Mouse (Mus musculus) intestine, embryonic 14.5 days (tissue): ENCODE results near the gene Kti12. TPM values are rescaled to one million over a fixed set of nuclear protein-coding genes. Genes with fewer than 3 reads are reported as not detected.

Experiments
- ATAC-seq: fragments of 200-750 bp; cut with Nextera tagmentation; replicated peaks from 2 replicates; pipeline ENCODE4 v1.8.0; 2017; ENCODE audit warnings: low read depth, moderate number of reproducible peaks, moderate TSS enrichment, moderate library complexity; ENCODE audit not compliant: low FRiP score, low TSS enrichment
- DNase-seq: peaks from one replicate; pipeline ENCODE4 v3.0.0-alpha.2; 2018; ENCODE audit warnings: low spot score
- H3K27ac ChIP-seq: fragments of 300-500 bp; sonication (generic); 2 replicates; pipeline ENCODE4 v1.5.1; 2014; ENCODE audit warnings: low read depth, mild to moderate bottlenecking, control low read depth
- H3K27me3 ChIP-seq: fragments of 300-500 bp; sonication (generic); replicated peaks from 2 replicates; pipeline ENCODE4 v1.6.1; 2014; ENCODE audit warnings: low read length, control low read depth; ENCODE audit not compliant: control insufficient read depth, insufficient read depth
- H3K36me3 ChIP-seq: fragments of 300-500 bp; sonication (generic); 2 replicates; pipeline ENCODE4 v1.6.1; 2014; ENCODE audit warnings: low read length, control low read depth; ENCODE audit not compliant: control insufficient read depth, insufficient read depth
- H3K4me1 ChIP-seq: fragments of 300-500 bp; sonication (generic); replicated peaks from 2 replicates; pipeline ENCODE4 v1.6.1; 2014; ENCODE audit warnings: low read length, control low read depth, mixed read lengths; ENCODE audit not compliant: control insufficient read depth, insufficient read depth
- H3K4me2 ChIP-seq: fragments of 300-500 bp; sonication (generic); 2 replicates; pipeline ENCODE4 v1.6.1; 2014; ENCODE audit warnings: low read length
- H3K4me3 ChIP-seq: fragments of 300-500 bp; sonication (generic); 2 replicates; pipeline ENCODE4 v1.5.1; 2014; ENCODE audit warnings: low read depth, low read length, control low read depth, mixed read lengths
- H3K9ac ChIP-seq: fragments of 300-500 bp; sonication (generic); 2 replicates; pipeline ENCODE4 v1.6.1; 2014; ENCODE audit warnings: mild to moderate bottlenecking, low read length
- H3K9me3 ChIP-seq: fragments of 300-500 bp; sonication (generic); 2 replicates; pipeline ENCODE4 v1.6.1; 2016; ENCODE audit warnings: low read length, control low read depth; ENCODE audit not compliant: control insufficient read depth
- WGBS: fragments of 180-500 bp; shearing (Covaris S2); extraction: QIAGEN DNeasy Blood & Tissue Kit; methylation state at CpG from one replicate; pipeline ENCODE4 v1.1.7; 2014; 5-methylcytosine and 5-hydroxymethylcytosine counted together
- polyA plus RNA-seq: library from polyadenylated mRNA; unstranded; fragments of >200 nt; fragmentation: Nextera tagmentation; extraction: Ambion mirVana; gene quantifications from 2 replicates; pipeline ENCODE4 v1.2.1, GENCODE M21; 2014

Kti12 gene
- polyA plus RNA-seq, 1 experiment from 2014 or later, result 60.5 TPM

GRCm38 (mm10) chr4:108830698-108831097, 16.9 kb upstream of the Kti12 start:
- Histone ChIP-seq H3K4me2 (no peak overlapping the region), H3K27ac (no peak overlapping the region), H3K27me3 (no peaks in the 10 kb centered on the region), H3K9me3 (no peaks in the 10 kb centered on the region), H3K4me3 (no peak overlapping the region), H3K4me1 (peaks cover 20% of the 10 kb centered on the region), H3K36me3 (peaks cover 46% of the 10 kb centered on the region), H3K9ac (no peak overlapping the region)
- DNase-seq (no peak), ATAC-seq (no peak)
- WGBS, result 83% methylated on average over 1 of the region's 1 CpGs

GRCm38 (mm10) chr4:108832916-108833827, 14.4 kb upstream of the Kti12 start, which contains the start of gene Btf3l4:
Gene Btf3l4 (minus strand): TSS chr4:108833614.
- no peaks in the 10 kb centered on the region for H3K27me3 ChIP-seq
- peak within 1 kb of the TSS; percentile 97 for H3K4me3 ChIP-seq
- H3K4me1 ChIP-seq, result peaks cover 31% of the 10 kb centered on the region
- DNase-seq (peak; percentile 94), ATAC-seq (peak; percentile 95)
- peak within 1 kb of the TSS; percentile 97 for H3K27ac ChIP-seq
- under 1% methylated on average over 72 of the region's 73 CpGs for WGBS
- H3K9me3 ChIP-seq, result no peaks in the 10 kb centered on the region
- peak within 1 kb of the TSS; percentile 98 for H3K9ac ChIP-seq
- H3K36me3 ChIP-seq, result peaks cover 21% of the 10 kb centered on the region
- H3K4me2 ChIP-seq, result peak within 1 kb of the TSS; percentile 62

- peak overlapping the region; percentile 97 for H3K27ac ChIP-seq
- H3K27me3 ChIP-seq, result no peaks in the 10 kb centered on the region
- no peak for ATAC-seq
- WGBS, result 0% methylated on average over 6 of the region's 6 CpGs
- H3K36me3 ChIP-seq, result peaks cover 17% of the 10 kb centered on the region
- no peak for DNase-seq
- peak overlapping the region; percentile 62 for H3K4me2 ChIP-seq
- peak overlapping the region; percentile 98 for H3K9ac ChIP-seq
- H3K9me3 ChIP-seq, result no peaks in the 10 kb centered on the region
- peaks cover 31% of the 10 kb centered on the region for H3K4me1 ChIP-seq
- peak overlapping the region; percentile 97 for H3K4me3 ChIP-seq
Observed at GRCm38 (mm10) chr4:108833828-108834114, 13.8 kb upstream of the Kti12 start.

GRCm38 (mm10) chr4:108834115-108834970, 13.2 kb upstream of the Kti12 start, which contains the start of gene Txndc12:
Gene Txndc12 (plus strand): TSS chr4:108834601.
- WGBS, result under 1% methylated on average over 34 of the region's 34 CpGs
- H3K36me3 ChIP-seq, result peaks cover 11% of the 10 kb centered on the region
- DNase-seq (peak; percentile 97), ATAC-seq (peak; percentile 82)
- peak within 1 kb of the TSS; percentile 97 for H3K4me3 ChIP-seq
- peak within 1 kb of the TSS; percentile 62 for H3K4me2 ChIP-seq
- H3K9me3 ChIP-seq, result no peaks in the 10 kb centered on the region
- H3K27ac ChIP-seq, result peak within 1 kb of the TSS; percentile 97
- peaks cover 31% of the 10 kb centered on the region for H3K4me1 ChIP-seq
- H3K27me3 ChIP-seq, result no peaks in the 10 kb centered on the region
- H3K9ac ChIP-seq, result peak within 1 kb of the TSS; percentile 98

GRCm38 (mm10) chr4:108834971-108835311, 12.6 kb upstream of the Kti12 start:
- Histone ChIP-seq H3K9me3 (no peaks in the 10 kb centered on the region), H3K27me3 (no peaks in the 10 kb centered on the region), H3K4me2 (peak overlapping the region; percentile 62), H3K4me1 (peaks cover 31% of the 10 kb centered on the region), H3K9ac (peak overlapping the region; percentile 98), H3K36me3 (peaks cover 5% of the 10 kb centered on the region), H3K4me3 (peak overlapping the region; percentile 97), H3K27ac (peak overlapping the region; percentile 97)
- ATAC-seq, result no peak
- DNase-seq, result peak; percentile 63
- 1% methylated on average over 15 of the region's 15 CpGs for WGBS

GRCm38 (mm10) chr4:108835496-108835895, 12.1 kb upstream of the Kti12 start:
- Histone ChIP-seq H3K4me1 (peaks cover 31% of the 10 kb centered on the region), H3K4me3 (peak overlapping the region; percentile 97), H3K4me2 (peak overlapping the region; percentile 62), H3K9me3 (no peaks in the 10 kb centered on the region), H3K27me3 (no peaks in the 10 kb centered on the region), H3K27ac (peak overlapping the region; percentile 97), H3K9ac (peak overlapping the region; percentile 98), H3K36me3 (no peaks in the 10 kb centered on the region)
- WGBS, result 53% methylated on average over 3 of the region's 3 CpGs
- DNase-seq, result no peak
- no peak for ATAC-seq

- no peak overlapping the region for H3K4me2 ChIP-seq
- no peaks in the 10 kb centered on the region for H3K9me3 ChIP-seq
- DNase-seq, result no peak
- no peak overlapping the region for H3K9ac ChIP-seq
- H3K4me1 ChIP-seq, result peaks cover 17% of the 10 kb centered on the region
- 71% methylated on average over 4 of the region's 4 CpGs for WGBS
- no peaks in the 10 kb centered on the region for H3K27me3 ChIP-seq
- H3K4me3 ChIP-seq, result no peak overlapping the region
- H3K36me3 ChIP-seq, result no peaks in the 10 kb centered on the region
- ATAC-seq, result no peak
- H3K27ac ChIP-seq, result no peak overlapping the region; the same call in 1 of the 2 replicates
Observed at GRCm38 (mm10) chr4:108838031-108838430, 9.6 kb upstream of the Kti12 start.

GRCm38 (mm10) chr4:108841920-108842578, 5.5 kb upstream of the Kti12 start:
- no peaks in the 10 kb centered on the region for H3K36me3 ChIP-seq
- no peaks in the 10 kb centered on the region; the same call in 1 of the 2 replicates for H3K4me1 ChIP-seq
- ATAC-seq (0 out of 2 replicates have a peak, but pooled peaks have one; percentile 42), DNase-seq (no peak)
- H3K27me3 ChIP-seq, result no peaks in the 10 kb centered on the region
- no peak overlapping the region for H3K4me3 ChIP-seq
- H3K9me3 ChIP-seq, result no peaks in the 10 kb centered on the region
- WGBS, result 73% methylated on average over 7 of the region's 7 CpGs
- no peak overlapping the region for H3K9ac ChIP-seq
- no peak overlapping the region for H3K4me2 ChIP-seq
- peak overlapping the region; percentile 54 for H3K27ac ChIP-seq
